Mouse (Mus musculus): ENCODE results near the gene Akap13.

DNA sequence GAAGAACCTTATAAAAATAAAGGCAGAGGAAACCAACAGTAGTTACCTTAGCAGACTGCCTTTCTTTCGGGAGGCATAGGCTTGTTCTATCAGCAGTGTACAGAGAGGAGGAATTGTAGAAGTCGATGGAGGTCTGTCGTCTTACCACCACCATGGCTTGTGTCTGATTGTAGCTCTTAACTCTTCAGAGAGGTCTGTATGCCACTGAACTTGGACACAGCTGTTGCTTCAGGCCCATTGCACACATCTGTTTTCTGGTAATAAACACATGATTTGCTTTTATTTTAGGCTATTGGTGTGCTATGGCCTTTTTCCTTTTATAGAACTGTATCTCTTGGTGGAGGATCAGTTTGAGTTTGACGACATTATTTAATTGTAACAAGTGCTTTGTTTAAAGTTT lies 51.3 kb downstream of the Akap13 start:
- no peak for TF ChIP-seq CTCF (IDR thresholded peaks at IDR 0.05; ENCODE audit: low read depth, low read length)
- TF ChIP-seq POLR2A (IDR thresholded peaks at IDR 0.05; ENCODE audit: extremely low read depth, insufficient read depth, low read length): no peak
